Mouse (Mus musculus) embryonic fibroblast, embryonic 13.5 days (primary cell): Measurements from ENCODE around the gene Scnn1a. TPM values are rescaled to one million over a fixed set of nuclear protein-coding genes. Genes with fewer than 3 reads are reported as not detected.

ENCODE experiments used
- H3K27ac ChIP-seq: 2 replicates; pipeline ENCODE4 v1.5.1; 2012; ENCODE audit warnings: low read length, control low read depth, inconsistent platforms; ENCODE audit not compliant: insufficient read depth
- H3K4me1 ChIP-seq: 2 replicates; pipeline ENCODE4 v1.6.1; 2011; ENCODE audit warnings: low read length; ENCODE audit not compliant: control insufficient read depth, insufficient read depth
- H3K4me3 ChIP-seq: 2 replicates; pipeline ENCODE4 v1.5.1; 2011; ENCODE audit warnings: mild to moderate bottlenecking, control low read depth, low read length; ENCODE audit not compliant: insufficient read depth
- CTCF ChIP-seq: IDR thresholded peaks from 2 replicates; pipeline ENCODE4 v1.5.1; 2011; ENCODE audit warnings: mild to moderate bottlenecking, control low read depth, low read length, moderate library complexity, borderline replicate concordance; ENCODE audit not compliant: insufficient read depth
- POLR2A ChIP-seq: IDR thresholded peaks from 2 replicates; pipeline ENCODE4 v1.6.1; 2011; ENCODE audit warnings: low read depth, mild to moderate bottlenecking, control low read depth, low read length, moderate library complexity
- polyA plus RNA-seq: library from polyadenylated mRNA; stranded (reverse); fragments of >200 nt; gene quantifications from 2 replicates; pipeline ENCODE4 v1.2.4, GENCODE M21; 2011; ENCODE audit warnings: low read depth; ENCODE audit not compliant: missing spikeins, insufficient read length

Scnn1a gene
- polyA plus RNA-seq, 1 experiment, result 0.70 TPM

DNA sequence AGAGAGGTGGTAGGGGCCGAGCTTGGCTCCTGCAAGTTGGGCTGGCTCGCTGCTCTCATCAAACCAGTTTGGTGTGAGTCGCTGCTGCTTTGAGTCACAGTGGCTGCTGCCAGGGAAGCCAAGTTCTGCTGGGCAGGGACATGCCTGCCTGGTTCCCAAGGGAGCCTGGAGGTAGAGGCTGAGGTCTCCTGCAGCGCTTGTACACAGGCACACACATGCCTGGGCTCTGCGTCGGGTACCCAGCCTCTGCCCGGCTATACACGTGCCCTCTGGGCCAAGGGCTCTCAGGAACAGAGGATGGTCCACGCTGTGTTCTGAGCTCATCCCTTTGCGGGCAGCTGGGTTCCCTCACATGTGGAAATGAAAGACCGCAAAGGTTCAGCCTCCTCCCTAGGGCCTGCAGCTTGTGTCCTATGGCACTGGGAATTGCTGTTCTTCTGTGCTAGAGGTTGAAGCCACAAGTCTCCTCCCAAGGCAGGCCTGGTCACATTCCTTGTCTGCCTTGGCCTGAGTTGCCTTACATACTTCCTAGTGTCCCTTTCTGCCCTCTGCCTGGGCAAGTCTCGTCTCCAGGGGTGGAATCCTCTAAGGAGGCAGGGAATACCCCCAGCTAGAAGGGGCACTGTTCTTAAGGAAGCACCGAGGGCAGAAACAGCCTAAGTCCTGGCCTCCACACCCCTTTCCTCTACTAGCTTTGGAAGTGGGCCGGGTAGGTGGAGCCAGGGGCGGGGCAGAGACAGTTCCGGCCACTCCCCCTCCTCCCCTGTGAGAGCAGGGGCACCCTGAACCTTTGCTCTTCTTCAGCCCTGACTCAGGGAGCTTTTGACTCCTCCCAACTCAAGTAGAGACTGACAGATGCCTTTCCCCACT is 57.4 kb downstream of the Scnn1a start:
- Histone ChIP-seq H3K27ac (peak overlapping the region; percentile 17), H3K4me3 (no peak overlapping the region)

DNA sequence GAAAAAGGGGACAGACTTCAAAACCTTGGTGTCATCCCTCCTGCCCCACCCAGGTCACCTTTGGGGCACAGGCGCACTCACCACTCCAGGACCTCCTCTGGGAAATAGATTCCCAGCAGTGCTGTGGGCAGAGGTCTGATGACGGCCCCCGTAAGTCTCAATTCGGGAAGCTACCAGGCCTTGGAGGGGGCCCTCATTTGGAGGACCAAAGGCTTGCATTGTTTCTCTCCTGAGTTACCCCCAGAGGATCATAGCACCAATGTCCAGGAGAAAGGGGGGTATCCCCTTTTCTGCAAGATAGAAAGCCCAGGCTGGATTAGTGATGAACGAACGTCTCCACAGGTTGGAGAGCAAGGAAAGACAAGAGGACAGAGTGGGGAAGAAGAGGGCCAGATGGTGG is 58.2 kb downstream of the Scnn1a start:
- Histone ChIP-seq H3K4me3 (no peak overlapping the region), H3K4me1 (peaks cover 5% of the 10 kb centered on the region), H3K27ac (no peak overlapping the region)
- TF ChIP-seq CTCF (no peak), POLR2A (no peak)

More for the DNA sequence above, 57.4 kb downstream of the Scnn1a start:
- peaks cover 5% of the 10 kb centered on the region for H3K4me1 ChIP-seq
- no peak for TF ChIP-seq CTCF
- peak; percentile 26; the same call in 1 of the 2 replicates for TF ChIP-seq POLR2A

DNA sequence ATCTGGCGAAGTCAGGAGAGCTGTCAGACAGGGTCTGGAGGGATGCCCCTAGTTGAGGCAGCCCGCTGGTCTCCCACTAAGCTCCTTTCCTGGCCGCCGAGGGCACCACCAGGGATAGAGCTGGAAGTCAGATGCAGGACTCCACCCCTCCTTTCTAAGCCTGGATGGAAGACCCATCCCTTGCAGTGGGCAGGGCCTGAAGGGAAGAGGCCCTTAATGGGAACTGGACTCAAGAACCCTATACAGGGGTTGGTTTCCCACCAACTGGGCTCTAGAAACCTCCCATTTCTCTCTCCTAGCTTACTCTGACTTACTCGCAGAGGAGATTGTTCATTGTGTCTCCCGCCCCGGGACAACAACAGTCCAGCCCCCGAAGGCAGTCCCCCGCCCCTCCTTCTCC is 59.3 kb downstream of the Scnn1a start:
- H3K27ac ChIP-seq, result no peak overlapping the region
- TF ChIP-seq POLR2A (no peak), CTCF (no peak)
- H3K4me1 ChIP-seq, result peaks cover 5% of the 10 kb centered on the region

DNA sequence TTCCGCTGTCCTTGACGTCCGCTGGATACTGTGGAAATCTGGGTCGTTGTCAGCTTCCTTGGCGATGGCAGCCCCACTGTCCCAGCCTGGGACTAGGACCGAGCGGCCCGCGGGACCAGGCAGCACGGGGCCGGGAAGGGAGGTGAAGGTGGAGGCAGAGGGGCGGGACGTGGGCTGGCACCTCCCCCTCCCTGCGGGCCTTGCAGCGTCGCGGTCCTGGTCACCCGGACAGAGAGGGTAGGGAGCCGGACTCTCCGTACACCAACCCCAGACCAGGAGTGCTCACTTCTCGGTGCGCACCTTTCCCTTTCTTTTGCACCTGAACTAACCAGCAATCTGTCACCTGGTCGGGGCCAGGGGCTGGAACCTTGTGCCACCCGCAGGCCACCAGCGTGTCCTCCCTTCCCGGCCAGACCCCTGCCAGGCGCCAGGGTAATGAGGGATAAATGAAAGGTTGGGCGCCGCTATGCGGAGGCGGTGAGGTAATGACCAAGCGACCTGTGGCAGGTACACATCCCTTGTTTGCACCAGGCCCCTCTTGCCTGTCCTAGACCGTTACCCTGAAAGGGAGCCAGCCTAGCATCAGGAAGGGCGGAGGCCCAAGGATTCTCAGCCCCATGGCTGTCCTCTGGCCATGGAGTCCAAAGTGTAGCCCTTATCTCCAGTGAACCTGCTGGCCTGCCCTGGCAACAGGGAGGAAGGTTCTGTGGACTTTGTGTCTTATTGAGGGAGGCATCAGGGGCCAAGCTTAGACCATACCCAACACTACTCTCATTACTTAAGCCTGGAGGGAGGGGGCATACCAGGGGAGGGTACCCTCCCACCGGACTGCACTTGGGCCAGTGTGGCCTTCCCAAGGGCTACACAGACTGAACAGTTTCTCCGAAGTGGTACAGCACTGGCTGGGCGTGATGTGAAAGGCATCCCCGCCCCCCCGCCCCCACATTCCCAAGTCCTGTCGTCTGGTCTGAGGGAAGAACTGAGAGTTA is 60.2 kb downstream of the Scnn1a start, which contains the start of gene Plekhg6:
Plekhg6 (minus strand) TSS at position 422 of the 989 bp plus-strand sequence.
- Histone ChIP-seq H3K4me1 (peaks cover 5% of the 10 kb centered on the region), H3K27ac (no peak within 1 kb of the TSS), H3K4me3 (no peak within 1 kb of the TSS)
- TF ChIP-seq POLR2A, result no peak
- TF ChIP-seq CTCF, result no peak

More for the DNA sequence above, 59.3 kb downstream of the Scnn1a start:
- no peak overlapping the region for H3K4me3 ChIP-seq

DNA sequence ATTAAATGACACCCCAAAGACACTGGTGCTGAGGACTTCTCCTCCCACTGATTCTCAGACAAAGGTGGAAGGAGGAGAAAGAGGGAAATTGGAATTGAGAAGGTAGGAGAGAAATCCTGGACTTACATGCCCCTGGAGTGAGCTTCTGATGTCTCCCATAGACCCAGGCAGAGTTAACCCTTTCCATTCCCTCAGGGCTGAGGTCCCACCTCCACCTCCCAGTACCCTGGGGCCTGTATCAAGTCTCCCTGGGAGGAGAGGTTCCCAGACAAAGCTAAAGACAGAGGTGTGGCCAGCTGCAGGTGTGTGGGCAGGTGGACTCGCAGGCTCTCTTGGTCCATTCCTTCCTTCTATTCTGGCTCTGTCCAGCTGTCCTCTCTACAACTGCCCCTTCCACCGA is 61.6 kb downstream of the Scnn1a start:
- no peak for TF ChIP-seq POLR2A
- TF ChIP-seq CTCF, result no peak
- Histone ChIP-seq H3K4me1 (peaks cover 5% of the 10 kb centered on the region), H3K4me3 (no peak overlapping the region), H3K27ac (no peak overlapping the region)

DNA sequence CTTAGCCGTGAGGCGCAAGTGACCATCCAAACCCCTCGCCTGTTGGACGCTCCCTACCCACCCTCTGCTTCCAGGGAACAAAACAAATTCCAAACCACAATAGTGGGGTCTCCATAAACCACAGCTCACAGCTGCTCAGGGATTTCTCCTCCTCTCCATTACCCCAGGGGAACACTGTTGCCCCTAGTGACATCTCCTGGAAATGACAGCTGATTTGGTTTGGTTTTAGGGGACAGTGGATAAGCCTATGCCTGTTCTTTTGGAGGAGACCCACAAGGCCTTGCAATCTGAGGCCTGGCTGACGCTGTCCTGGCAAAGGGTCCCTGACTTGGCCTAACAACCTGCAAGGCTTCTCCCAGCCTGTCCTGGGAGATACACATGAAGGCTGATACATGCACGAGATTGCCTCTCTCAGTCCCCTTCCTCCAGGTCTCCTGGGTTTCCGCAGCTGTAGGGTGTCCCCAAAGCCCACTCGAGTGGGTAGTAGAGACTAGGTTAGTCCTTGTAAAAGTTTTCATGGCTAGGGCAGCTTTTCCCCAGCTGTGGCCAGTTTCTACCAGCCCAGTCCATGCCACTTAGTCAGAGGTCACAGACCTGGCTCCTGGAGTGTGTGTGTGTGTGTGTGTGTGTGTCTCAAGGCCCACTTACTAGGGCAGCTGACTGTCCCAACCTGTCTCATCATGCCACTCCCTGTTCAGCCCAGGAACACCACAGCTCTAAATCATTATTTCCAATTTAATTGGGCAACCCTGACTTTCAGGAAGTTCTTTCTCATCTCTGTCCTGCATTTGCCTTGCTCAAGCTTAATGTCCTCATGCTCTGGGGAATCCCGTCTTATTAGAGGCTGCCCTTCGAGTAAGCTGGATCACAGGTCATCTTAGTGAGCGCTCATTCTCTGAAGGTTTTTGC is 64.9 kb downstream of the Scnn1a start:
- H3K4me3 ChIP-seq, result no peak overlapping the region
- TF ChIP-seq CTCF, result no peak
- TF ChIP-seq POLR2A, result no peak
- H3K4me1 ChIP-seq, result no peaks in the 10 kb centered on the region
- H3K27ac ChIP-seq, result no peak overlapping the region

DNA sequence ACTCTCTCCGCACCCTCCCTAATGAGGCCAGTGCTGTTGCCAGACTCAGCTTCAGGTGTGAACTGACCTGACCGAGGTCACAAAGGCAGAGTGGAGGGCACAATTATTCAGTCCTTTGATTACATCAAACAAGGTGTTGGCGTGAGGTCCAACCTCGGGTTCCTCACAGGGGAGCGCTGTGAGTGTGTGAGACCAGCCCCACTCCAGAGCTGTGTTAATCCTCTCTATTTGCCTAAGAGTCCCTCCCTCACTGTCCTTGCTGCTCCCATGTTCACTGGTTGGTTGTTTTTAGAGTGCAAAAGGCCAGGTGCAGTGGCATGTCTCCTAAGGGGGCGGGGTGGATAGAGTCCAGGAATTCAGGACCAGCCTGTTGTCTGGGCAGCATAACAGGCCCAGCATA is 65.6 kb downstream of the Scnn1a start:
- Histone ChIP-seq H3K4me1 (no peaks in the 10 kb centered on the region), H3K4me3 (no peak overlapping the region), H3K27ac (no peak overlapping the region)
- TF ChIP-seq POLR2A, result no peak

DNA sequence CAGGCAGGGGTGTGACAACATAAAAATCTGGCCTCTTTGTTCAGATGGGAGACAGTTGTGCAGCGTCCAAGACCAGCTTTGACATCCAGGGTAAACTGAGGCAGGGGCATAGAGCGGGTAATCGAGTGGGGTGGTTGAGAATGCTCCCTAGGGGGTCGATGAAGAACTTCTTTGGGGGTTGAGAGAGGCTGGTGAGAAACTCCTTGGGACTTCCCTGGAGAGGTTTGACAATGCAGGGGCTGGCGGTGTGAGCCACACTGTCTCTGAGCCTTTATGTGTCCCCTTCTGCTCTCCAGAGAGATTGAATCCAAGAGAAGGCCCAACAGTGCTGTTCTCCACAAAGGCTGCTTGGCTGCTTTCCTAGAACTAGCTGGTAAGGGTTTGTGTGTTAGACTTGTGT is 69.4 kb downstream of the Scnn1a start:
- H3K4me1 ChIP-seq, result no peaks in the 10 kb centered on the region
- no peak overlapping the region for H3K4me3 ChIP-seq
- H3K27ac ChIP-seq, result no peak overlapping the region
- TF ChIP-seq POLR2A (no peak), CTCF (no peak)

Other genes with a start within 250 kb of the Scnn1a start
- 156 and 178 TPM in 2 replicates for gene Chd4, start 224.7 kb upstream of the Scnn1a start, polyA plus RNA-seq
- 35.9 and 41.6 TPM in 2 replicates for gene Nop2, start 188.8 kb upstream of the Scnn1a start, polyA plus RNA-seq
- gene Iffo1, start 175.4 kb upstream of the Scnn1a start, polyA plus RNA-seq, result 10.4 and 12.0 TPM in 2 replicates
- gene Gapdh, start 154.2 kb upstream of the Scnn1a start, polyA plus RNA-seq, result 571 and 859 TPM in 2 replicates
- gene Ncapd2, start 129.0 kb upstream of the Scnn1a start, polyA plus RNA-seq, result 75.8 and 137 TPM in 2 replicates
- 76.2 and 76.9 TPM in 2 replicates for gene Mrpl51, start 128.9 kb upstream of the Scnn1a start, polyA plus RNA-seq
- gene Vamp1, start 105.1 kb upstream of the Scnn1a start, polyA plus RNA-seq, result 4.2 and 4.3 TPM in 2 replicates
- 5.7 and 6.3 TPM in 2 replicates for gene Tapbpl, start 88.8 kb upstream of the Scnn1a start, polyA plus RNA-seq
- gene Cd27, start 83.6 kb upstream of the Scnn1a start, polyA plus RNA-seq, result not detected in 2 replicates
- gene Tuba3a, start 34.6 kb upstream of the Scnn1a start, polyA plus RNA-seq, result not detected in 2 replicates
- gene Ltbr, start 6.8 kb upstream of the Scnn1a start, polyA plus RNA-seq, result 67.1 and 77.6 TPM in 2 replicates
- gene Tnfrsf1a, start 28.7 kb downstream of the Scnn1a start, polyA plus RNA-seq, result 126 and 140 TPM in 2 replicates
- gene Plekhg6, start 60.1 kb downstream of the Scnn1a start, polyA plus RNA-seq, result 0.15 TPM in 1 of 2 replicates, not detected in the other
- gene Cd9, start 174.1 kb downstream of the Scnn1a start, polyA plus RNA-seq, result 170 and 246 TPM in 2 replicates
- gene Vwf, start 226.1 kb downstream of the Scnn1a start, polyA plus RNA-seq, result 0.15 TPM in 1 of 2 replicates, not detected in the other